Mouse (Mus musculus): ENCODE data around the gene Ank2. TPM values are rescaled to one million over a fixed set of nuclear protein-coding genes. Genes with fewer than 3 reads are reported as not detected.

Gene Ank2
- polyA plus RNA-seq, 1 experiment from 2014 or later: 49.5 TPM

GRCm38 (mm10) chr3:127374190-127374710 lies 124.9 kb downstream of the Ank2 start:
- no peak overlapping the region for H3K27ac ChIP-seq (replicated peaks in 1 of 2; ENCODE audit: control insufficient read depth in 1 of 2, insufficient read depth in 1 of 2, low read depth in 2 of 2, low read length in 2 of 2)
- ATAC-seq (ENCODE audit: insufficient number of reproducible peaks, insufficient read depth, low FRiP score, low read depth): no peak
- no peak overlapping the region for H3K4me2 ChIP-seq (ENCODE audit: low read length)
- no peak overlapping the region for H3K9ac ChIP-seq (ENCODE audit: low read length)
- no peaks in the 10 kb centered on the region for H3K9me3 ChIP-seq (ENCODE audit: control insufficient read depth, low read length)
- 82% methylated on average over 6 of the region's 6 CpGs for WGBS
- no peaks in the 10 kb centered on the region for H3K36me3 ChIP-seq (ENCODE audit: control insufficient read depth, insufficient read depth, low read length)
- no peak overlapping the region for H3K4me3 ChIP-seq (ENCODE audit: control insufficient read depth in 1 of 2, insufficient read depth in 1 of 2, low read depth in 1 of 2, low read length in 2 of 2)
- H3K27me3 ChIP-seq (ENCODE audit: control insufficient read depth, insufficient read depth, low read length): no peaks in the 10 kb centered on the region
- no peaks in the 10 kb centered on the region for H3K4me1 ChIP-seq (ENCODE audit: control insufficient read depth in 2 of 2, insufficient read depth in 2 of 2, low read length in 2 of 2)

- Histone ChIP-seq H3K4me3 (ENCODE audit: control insufficient read depth in 1 of 2, insufficient read depth in 1 of 2, low read depth in 1 of 2, low read length in 2 of 2) (no peak overlapping the region), H3K27me3 (ENCODE audit: control insufficient read depth, insufficient read depth, low read length) (no peaks in the 10 kb centered on the region), H3K4me1 (ENCODE audit: control insufficient read depth in 2 of 2, insufficient read depth in 2 of 2, low read length in 2 of 2) (no peaks in the 10 kb centered on the region), H3K36me3 (ENCODE audit: control insufficient read depth, insufficient read depth, low read length) (no peaks in the 10 kb centered on the region), H3K27ac (replicated peaks in 1 of 2; ENCODE audit: control insufficient read depth in 1 of 2, insufficient read depth in 1 of 2, low read depth in 2 of 2, low read length in 2 of 2) (no peak overlapping the region), H3K9ac (ENCODE audit: low read length) (no peak overlapping the region), H3K9me3 (ENCODE audit: control insufficient read depth, low read length) (no peaks in the 10 kb centered on the region), H3K4me2 (ENCODE audit: low read length) (no peak overlapping the region)
- ATAC-seq (ENCODE audit: insufficient number of reproducible peaks, insufficient read depth, low FRiP score, low read depth): no peak
- 81% methylated on average over 1 of the region's 1 CpGs for WGBS
These were observed 127.4 kb downstream of the Ank2 start for GRCm38 (mm10) chr3:127371774-127372173.

- no peak overlapping the region for H3K27ac ChIP-seq (replicated peaks in 1 of 2; ENCODE audit: control insufficient read depth in 1 of 2, insufficient read depth in 1 of 2, low read depth in 2 of 2, low read length in 2 of 2)
- no peaks in the 10 kb centered on the region for H3K36me3 ChIP-seq (ENCODE audit: control insufficient read depth, insufficient read depth, low read length)
- no peaks in the 10 kb centered on the region for H3K27me3 ChIP-seq (ENCODE audit: control insufficient read depth, insufficient read depth, low read length)
- 81% methylated on average over 6 of the region's 6 CpGs for WGBS
- no peak overlapping the region for H3K9ac ChIP-seq (ENCODE audit: low read length)
- H3K9me3 ChIP-seq (ENCODE audit: control insufficient read depth, low read length): no peaks in the 10 kb centered on the region
- no peaks in the 10 kb centered on the region for H3K4me1 ChIP-seq (ENCODE audit: control insufficient read depth in 2 of 2, insufficient read depth in 2 of 2, low read length in 2 of 2)
- ATAC-seq (ENCODE audit: insufficient number of reproducible peaks, insufficient read depth, low FRiP score, low read depth): no peak
- H3K4me3 ChIP-seq (ENCODE audit: control insufficient read depth in 1 of 2, insufficient read depth in 1 of 2, low read depth in 1 of 2, low read length in 2 of 2): no peak overlapping the region
- H3K4me2 ChIP-seq (ENCODE audit: low read length): no peak overlapping the region
These were observed 129.6 kb downstream of the Ank2 start for GRCm38 (mm10) chr3:127369529-127369928.

GRCm38 (mm10) chr3:127367450-127367849 lies 131.7 kb downstream of the Ank2 start:
- no peaks in the 10 kb centered on the region for H3K36me3 ChIP-seq (ENCODE audit: control insufficient read depth, insufficient read depth, low read length)
- no peak overlapping the region for H3K9ac ChIP-seq (ENCODE audit: low read length)
- ATAC-seq (ENCODE audit: insufficient number of reproducible peaks, insufficient read depth, low FRiP score, low read depth): no peak
- no peak overlapping the region for H3K4me2 ChIP-seq (ENCODE audit: low read length)
- no peaks in the 10 kb centered on the region for H3K27me3 ChIP-seq (ENCODE audit: control insufficient read depth, insufficient read depth, low read length)
- H3K9me3 ChIP-seq (ENCODE audit: control insufficient read depth, low read length): no peaks in the 10 kb centered on the region
- H3K4me3 ChIP-seq (ENCODE audit: control insufficient read depth in 1 of 2, insufficient read depth in 1 of 2, low read depth in 1 of 2, low read length in 2 of 2): no peak overlapping the region
- no peaks in the 10 kb centered on the region for H3K4me1 ChIP-seq (ENCODE audit: control insufficient read depth in 2 of 2, insufficient read depth in 2 of 2, low read length in 2 of 2)
- 89% methylated on average over 4 of the region's 4 CpGs for WGBS
- H3K27ac ChIP-seq (replicated peaks in 1 of 2; ENCODE audit: control insufficient read depth in 1 of 2, insufficient read depth in 1 of 2, low read depth in 2 of 2, low read length in 2 of 2): no peak overlapping the region

GRCm38 (mm10) chr3:127363512-127363911 lies 135.6 kb downstream of the Ank2 start:
- Histone ChIP-seq H3K4me3 (ENCODE audit: control insufficient read depth in 1 of 2, insufficient read depth in 1 of 2, low read depth in 1 of 2, low read length in 2 of 2) (no peak overlapping the region), H3K9me3 (ENCODE audit: control insufficient read depth, low read length) (no peaks in the 10 kb centered on the region), H3K36me3 (ENCODE audit: control insufficient read depth, insufficient read depth, low read length) (no peaks in the 10 kb centered on the region), H3K4me1 (ENCODE audit: control insufficient read depth in 2 of 2, insufficient read depth in 2 of 2, low read length in 2 of 2) (no peaks in the 10 kb centered on the region), H3K4me2 (ENCODE audit: low read length) (no peak overlapping the region), H3K27me3 (ENCODE audit: control insufficient read depth, insufficient read depth, low read length) (no peaks in the 10 kb centered on the region), H3K9ac (ENCODE audit: low read length) (no peak overlapping the region), H3K27ac (replicated peaks in 1 of 2; ENCODE audit: control insufficient read depth in 1 of 2, insufficient read depth in 1 of 2, low read depth in 2 of 2, low read length in 2 of 2) (no peak overlapping the region)
- 87% methylated on average over 15 of the region's 15 CpGs for WGBS
- ATAC-seq (ENCODE audit: insufficient number of reproducible peaks, insufficient read depth, low FRiP score, low read depth): no peak

GRCm38 (mm10) chr3:127362611-127363393 lies 136.3 kb downstream of the Ank2 start:
- WGBS: 78% methylated on average over 9 of the region's 9 CpGs

GRCm38 (mm10) chr3:127361846-127362245 lies 137.3 kb downstream of the Ank2 start:
- H3K4me2 ChIP-seq (ENCODE audit: low read length): no peak overlapping the region
- WGBS: 78% methylated on average over 8 of the region's 8 CpGs
- no peak for ATAC-seq (ENCODE audit: insufficient number of reproducible peaks, insufficient read depth, low FRiP score, low read depth)

More at GRCm38 (mm10) chr3:127362611-127363393, 136.3 kb downstream of the Ank2 start:
- H3K4me2 ChIP-seq (ENCODE audit: low read length): no peak overlapping the region
- no peaks in the 10 kb centered on the region for H3K9me3 ChIP-seq (ENCODE audit: control insufficient read depth, low read length)
- ATAC-seq (ENCODE audit: insufficient number of reproducible peaks, insufficient read depth, low FRiP score, low read depth): no peak
- no peaks in the 10 kb centered on the region for H3K4me1 ChIP-seq (ENCODE audit: control insufficient read depth in 2 of 2, insufficient read depth in 2 of 2, low read length in 2 of 2)
- no peak overlapping the region for H3K27ac ChIP-seq (replicated peaks in 1 of 2; ENCODE audit: control insufficient read depth in 1 of 2, insufficient read depth in 1 of 2, low read depth in 2 of 2, low read length in 2 of 2)
- H3K36me3 ChIP-seq (ENCODE audit: control insufficient read depth, insufficient read depth, low read length): no peaks in the 10 kb centered on the region
- no peak overlapping the region for H3K9ac ChIP-seq (ENCODE audit: low read length)
- H3K4me3 ChIP-seq (ENCODE audit: control insufficient read depth in 1 of 2, insufficient read depth in 1 of 2, low read depth in 1 of 2, low read length in 2 of 2): no peak overlapping the region
- H3K27me3 ChIP-seq (ENCODE audit: control insufficient read depth, insufficient read depth, low read length): no peaks in the 10 kb centered on the region

GRCm38 (mm10) chr3:127361384-127361783 lies 137.8 kb downstream of the Ank2 start:
- ATAC-seq (ENCODE audit: insufficient number of reproducible peaks, insufficient read depth, low FRiP score, low read depth): no peak
- 80% methylated on average over 5 of the region's 5 CpGs for whole genome bisulfite sequencing
- Histone ChIP-seq H3K9ac (ENCODE audit: low read length) (no peak overlapping the region), H3K4me2 (ENCODE audit: low read length) (no peak overlapping the region), H3K4me3 (ENCODE audit: control insufficient read depth in 1 of 2, insufficient read depth in 1 of 2, low read depth in 1 of 2, low read length in 2 of 2) (no peak overlapping the region), H3K4me1 (ENCODE audit: control insufficient read depth in 2 of 2, insufficient read depth in 2 of 2, low read length in 2 of 2) (no peaks in the 10 kb centered on the region), H3K27me3 (ENCODE audit: control insufficient read depth, insufficient read depth, low read length) (no peaks in the 10 kb centered on the region), H3K36me3 (ENCODE audit: control insufficient read depth, insufficient read depth, low read length) (no peaks in the 10 kb centered on the region), H3K27ac (replicated peaks in 1 of 2; ENCODE audit: control insufficient read depth in 1 of 2, insufficient read depth in 1 of 2, low read depth in 2 of 2, low read length in 2 of 2) (no peak overlapping the region), H3K9me3 (ENCODE audit: control insufficient read depth, low read length) (no peaks in the 10 kb centered on the region)

More at GRCm38 (mm10) chr3:127361846-127362245, 137.3 kb downstream of the Ank2 start:
- Histone ChIP-seq H3K9ac (ENCODE audit: low read length) (no peak overlapping the region), H3K9me3 (ENCODE audit: control insufficient read depth, low read length) (no peaks in the 10 kb centered on the region), H3K4me1 (ENCODE audit: control insufficient read depth in 2 of 2, insufficient read depth in 2 of 2, low read length in 2 of 2) (no peaks in the 10 kb centered on the region), H3K4me3 (ENCODE audit: control insufficient read depth in 1 of 2, insufficient read depth in 1 of 2, low read depth in 1 of 2, low read length in 2 of 2) (no peak overlapping the region), H3K27ac (replicated peaks in 1 of 2; ENCODE audit: control insufficient read depth in 1 of 2, insufficient read depth in 1 of 2, low read depth in 2 of 2, low read length in 2 of 2) (no peak overlapping the region), H3K36me3 (ENCODE audit: control insufficient read depth, insufficient read depth, low read length) (no peaks in the 10 kb centered on the region), H3K27me3 (ENCODE audit: control insufficient read depth, insufficient read depth, low read length) (no peaks in the 10 kb centered on the region)

Data from heart, embryonic 14.5 days (tissue).